Mouse (Mus musculus): ENCODE results near the gene Snrnp35. TPM values are rescaled to one million over a fixed set of nuclear protein-coding genes. Genes with fewer than 3 reads are reported as not detected.
A peak's percentile ranks its signal among the peaks of the same experiment; 100 is the strongest.

The Snrnp35 gene
- polyA plus RNA-seq, 1 experiment from 2014 or later, result 37.2 TPM

GRCm38 (mm10) chr5:124469486-124469885, 13.4 kb upstream of the Snrnp35 start:
- WGBS, result 92% methylated on average over 6 of the region's 6 CpGs
- no peak for DNase-seq (ENCODE audit: extremely low spot score, low spot score)
- no peaks in the 10 kb centered on the region; the same call in 1 of the 2 replicates for H3K9me3 ChIP-seq
- H3K4me3 ChIP-seq, result no peak overlapping the region
- H3K27me3 ChIP-seq (ENCODE audit: poor library complexity, severe bottlenecking), result no peaks in the 10 kb centered on the region
- H3K27ac ChIP-seq, result no peak overlapping the region
- H3K4me1 ChIP-seq, result peaks cover 6% of the 10 kb centered on the region
- H3K36me3 ChIP-seq (replicated peaks), result peaks cover 53% of the 10 kb centered on the region

DNA sequence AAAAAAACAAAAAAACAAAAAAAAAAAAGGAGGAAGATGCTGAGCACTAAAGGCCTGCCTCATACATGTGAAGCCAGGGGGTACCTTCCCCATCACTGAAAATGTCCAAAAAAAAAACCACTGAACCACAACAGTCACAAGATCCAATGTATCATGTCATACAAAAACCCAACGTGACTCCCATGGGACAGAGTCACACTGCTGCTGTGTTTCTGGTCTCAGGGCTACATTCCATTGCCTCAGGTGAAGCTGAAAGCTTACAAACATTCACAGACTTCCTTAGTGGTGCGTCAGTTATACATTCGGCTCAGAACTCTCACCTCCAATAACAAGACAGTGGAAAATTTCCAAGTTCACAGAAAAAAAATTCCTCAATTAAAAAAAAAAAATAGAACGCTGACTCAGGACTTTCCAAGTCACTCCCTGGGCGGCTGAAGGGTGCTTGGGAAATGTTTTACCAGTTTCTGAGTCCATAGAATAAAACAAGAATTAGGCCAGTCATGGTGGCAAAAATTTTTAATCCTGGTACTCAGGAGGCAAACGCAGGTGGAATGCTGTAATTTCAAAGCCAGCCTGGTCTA, 12.3 kb upstream of the Snrnp35 start:
- 86% methylated on average over 6 of the region's 6 CpGs for WGBS

DNA sequence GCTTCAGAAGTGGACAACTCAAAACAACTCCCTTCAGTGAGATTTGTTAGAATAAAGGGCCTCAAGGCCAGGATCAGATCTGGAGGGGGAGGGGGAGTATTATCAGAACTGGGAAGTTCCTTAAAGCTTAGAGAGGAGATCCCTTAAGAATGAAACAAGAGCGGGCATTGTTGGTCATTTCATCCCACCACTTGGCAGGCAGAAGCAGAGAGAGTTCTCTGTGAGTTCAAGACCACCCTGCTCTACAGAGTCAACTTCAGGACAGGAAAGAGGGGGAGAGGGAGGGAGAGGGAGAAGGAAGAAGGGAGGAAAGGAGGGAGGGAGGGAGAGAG, 4.1 kb upstream of the Snrnp35 start:
- Histone ChIP-seq H3K9me3 (no peaks in the 10 kb centered on the region; the same call in 1 of the 2 replicates), H3K27me3 (ENCODE audit: poor library complexity, severe bottlenecking) (no peaks in the 10 kb centered on the region), H3K36me3 (replicated peaks) (peaks cover 5% of the 10 kb centered on the region), H3K4me1 (peaks cover 42% of the 10 kb centered on the region), H3K27ac (peak overlapping the region; percentile 63), H3K4me3 (peak overlapping the region; percentile 72; the same call in 1 of the 2 replicates)
- DNase-seq (ENCODE audit: extremely low spot score, low spot score), result no peak
- 76% methylated on average over 1 of the region's 1 CpGs for WGBS

More for the DNA sequence above, 12.3 kb upstream of the Snrnp35 start:
- H3K4me3 ChIP-seq, result no peak overlapping the region
- peaks cover 5% of the 10 kb centered on the region for H3K4me1 ChIP-seq
- DNase-seq (ENCODE audit: extremely low spot score, low spot score), result no peak
- no peak overlapping the region for H3K27ac ChIP-seq
- no peaks in the 10 kb centered on the region; the same call in 1 of the 2 replicates for H3K9me3 ChIP-seq
- H3K27me3 ChIP-seq (ENCODE audit: poor library complexity, severe bottlenecking), result no peaks in the 10 kb centered on the region
- peaks cover 49% of the 10 kb centered on the region for H3K36me3 ChIP-seq (replicated peaks)

DNA sequence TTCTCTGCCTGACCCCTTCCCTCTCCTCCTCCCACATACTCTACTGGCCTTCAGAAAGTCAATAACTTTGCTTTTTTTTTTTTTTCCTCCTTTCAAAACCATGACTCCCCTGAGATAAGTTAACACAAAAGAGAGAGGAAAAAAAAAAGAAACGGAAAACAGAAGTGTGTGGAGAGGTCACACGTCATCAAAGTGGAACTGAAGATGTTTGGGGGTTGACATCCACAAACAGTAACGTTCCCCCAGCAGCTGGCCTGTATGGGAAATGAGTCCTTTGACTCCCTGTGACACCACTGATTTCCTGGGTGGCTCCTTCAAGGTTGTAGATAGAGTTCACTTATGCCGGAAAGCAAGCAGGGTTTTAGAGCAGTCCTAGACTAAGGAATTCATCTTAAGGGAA, 2.8 kb upstream of the Snrnp35 start:
- Histone ChIP-seq H3K27me3 (ENCODE audit: poor library complexity, severe bottlenecking) (no peaks in the 10 kb centered on the region), H3K4me1 (peaks cover 52% of the 10 kb centered on the region), H3K4me3 (no peak overlapping the region), H3K36me3 (replicated peaks) (no peaks in the 10 kb centered on the region; the same call in 1 of the 2 replicates), H3K9me3 (no peaks in the 10 kb centered on the region), H3K27ac (no peak overlapping the region)
- WGBS, result 91% methylated on average over 4 of the region's 4 CpGs
- no peak for DNase-seq (ENCODE audit: extremely low spot score, low spot score)

- no peak for DNase-seq (ENCODE audit: extremely low spot score, low spot score)
- Histone ChIP-seq H3K36me3 (replicated peaks) (0 out of 2 replicates have a peak, but pooled peaks cover 4% of the 10 kb centered on the region), H3K4me3 (no peak overlapping the region), H3K27ac (no peak overlapping the region), H3K27me3 (ENCODE audit: poor library complexity, severe bottlenecking) (no peaks in the 10 kb centered on the region), H3K9me3 (no peaks in the 10 kb centered on the region), H3K4me1 (peaks cover 38% of the 10 kb centered on the region)
- WGBS, result 87% methylated on average over 4 of the region's 4 CpGs
Measured at GRCm38 (mm10) chr5:124481714-124482113, 1.2 kb upstream of the Snrnp35 start.

DNA sequence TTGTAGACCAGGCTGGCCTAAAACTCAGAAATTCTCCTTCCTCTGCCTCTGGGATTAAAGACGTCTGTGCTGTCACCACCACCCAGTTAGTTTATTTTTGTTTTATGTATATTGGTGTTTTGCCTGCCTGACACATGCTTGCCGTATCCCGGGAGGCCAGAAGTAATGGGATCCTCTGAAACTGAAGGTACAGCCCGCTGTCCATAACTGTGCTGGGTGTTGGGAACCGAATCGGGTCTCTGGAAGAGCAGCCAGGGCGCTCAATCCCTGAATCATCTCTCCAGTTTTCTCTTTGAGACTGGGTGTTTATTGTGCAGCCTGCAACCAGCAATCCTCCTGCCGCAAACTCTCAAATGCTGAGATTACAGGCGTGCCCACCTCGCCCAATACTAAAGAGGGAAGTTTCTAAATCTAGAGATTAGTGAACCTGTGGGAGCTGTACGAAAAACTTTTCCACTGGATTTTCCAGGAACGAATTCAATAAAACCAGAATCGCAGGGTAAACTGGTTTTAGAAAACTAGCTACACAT, 433 bp upstream of the Snrnp35 start:
- peak overlapping the region; percentile 99 for H3K27ac ChIP-seq
- peak; percentile 45 for DNase-seq (ENCODE audit: extremely low spot score, low spot score)
- H3K27me3 ChIP-seq (ENCODE audit: poor library complexity, severe bottlenecking), result no peaks in the 10 kb centered on the region
- H3K4me3 ChIP-seq, result peak overlapping the region; percentile 77
- H3K9me3 ChIP-seq, result no peaks in the 10 kb centered on the region
- peaks cover 30% of the 10 kb centered on the region for H3K4me1 ChIP-seq
- peaks cover 11% of the 10 kb centered on the region for H3K36me3 ChIP-seq (replicated peaks)
- 9% methylated on average over 13 of the region's 13 CpGs for WGBS

GRCm38 (mm10) chr5:124483655-124484396, 892 bp downstream of the Snrnp35 start:
- Histone ChIP-seq H3K4me1 (peaks cover 19% of the 10 kb centered on the region), H3K4me3 (peak overlapping the region; percentile 77), H3K9me3 (no peaks in the 10 kb centered on the region), H3K36me3 (replicated peaks) (peaks cover 23% of the 10 kb centered on the region), H3K27me3 (ENCODE audit: poor library complexity, severe bottlenecking) (no peaks in the 10 kb centered on the region), H3K27ac (peak overlapping the region; percentile 99)
- no peak for DNase-seq (ENCODE audit: extremely low spot score, low spot score)
- WGBS, result 9% methylated on average over 15 of the region's 15 CpGs

GRCm38 (mm10) chr5:124485654-124486053, 2.7 kb downstream of the Snrnp35 start:
- 93% methylated on average over 5 of the region's 5 CpGs for WGBS
- Histone ChIP-seq H3K36me3 (replicated peaks) (peaks cover 39% of the 10 kb centered on the region), H3K27ac (no peak overlapping the region), H3K4me3 (no peak overlapping the region), H3K9me3 (no peaks in the 10 kb centered on the region), H3K27me3 (ENCODE audit: poor library complexity, severe bottlenecking) (no peaks in the 10 kb centered on the region), H3K4me1 (peaks cover 17% of the 10 kb centered on the region)
- no peak for DNase-seq (ENCODE audit: extremely low spot score, low spot score)

- Histone ChIP-seq H3K36me3 (replicated peaks) (peaks cover 71% of the 10 kb centered on the region), H3K27ac (no peak overlapping the region), H3K4me1 (peaks cover 9% of the 10 kb centered on the region), H3K9me3 (no peaks in the 10 kb centered on the region), H3K27me3 (ENCODE audit: poor library complexity, severe bottlenecking) (no peaks in the 10 kb centered on the region), H3K4me3 (no peak overlapping the region)
- no peak for DNase-seq (ENCODE audit: extremely low spot score, low spot score)
- 93% methylated on average over 3 of the region's 3 CpGs for WGBS
Measured at GRCm38 (mm10) chr5:124488885-124489284, 6.0 kb downstream of the Snrnp35 start.

GRCm38 (mm10) chr5:124491732-124492131, 8.8 kb downstream of the Snrnp35 start:
- Histone ChIP-seq H3K27ac (no peak overlapping the region), H3K27me3 (ENCODE audit: poor library complexity, severe bottlenecking) (no peaks in the 10 kb centered on the region), H3K4me3 (no peak overlapping the region), H3K4me1 (no peaks in the 10 kb centered on the region; the same call in 1 of the 2 replicates), H3K9me3 (no peaks in the 10 kb centered on the region), H3K36me3 (replicated peaks) (peaks cover 96% of the 10 kb centered on the region)
- WGBS, result 88% methylated on average over 4 of the region's 4 CpGs
- no peak for DNase-seq (ENCODE audit: extremely low spot score, low spot score)

DNA sequence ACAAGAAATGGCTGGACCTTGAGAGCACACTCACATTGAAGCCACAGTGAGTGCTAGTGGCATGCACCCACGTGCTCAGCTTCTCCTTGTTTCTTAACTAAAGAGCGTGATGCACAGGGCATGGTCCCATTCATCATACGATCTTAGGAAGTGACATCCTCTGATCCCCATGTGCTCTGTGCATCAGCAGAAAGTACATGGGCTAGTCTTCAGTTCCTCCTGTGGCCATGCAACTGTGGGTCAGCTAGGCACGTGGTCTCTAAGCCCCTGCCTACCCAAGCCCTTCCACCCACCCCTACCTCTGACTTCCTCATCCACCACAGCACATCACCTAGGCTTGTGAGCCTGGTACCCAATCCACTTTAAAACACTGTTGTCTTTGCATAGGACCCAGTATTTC, 9.7 kb downstream of the Snrnp35 start:
- peaks cover 97% of the 10 kb centered on the region for H3K36me3 ChIP-seq (replicated peaks)
- H3K4me3 ChIP-seq, result no peak overlapping the region
- H3K27me3 ChIP-seq (ENCODE audit: poor library complexity, severe bottlenecking), result no peaks in the 10 kb centered on the region
- no peaks in the 10 kb centered on the region for H3K9me3 ChIP-seq
- no peak overlapping the region for H3K27ac ChIP-seq
- H3K4me1 ChIP-seq, result no peaks in the 10 kb centered on the region; the same call in 1 of the 2 replicates
- 92% methylated on average over 4 of the region's 4 CpGs for WGBS
- DNase-seq (ENCODE audit: extremely low spot score, low spot score), result no peak

DNA sequence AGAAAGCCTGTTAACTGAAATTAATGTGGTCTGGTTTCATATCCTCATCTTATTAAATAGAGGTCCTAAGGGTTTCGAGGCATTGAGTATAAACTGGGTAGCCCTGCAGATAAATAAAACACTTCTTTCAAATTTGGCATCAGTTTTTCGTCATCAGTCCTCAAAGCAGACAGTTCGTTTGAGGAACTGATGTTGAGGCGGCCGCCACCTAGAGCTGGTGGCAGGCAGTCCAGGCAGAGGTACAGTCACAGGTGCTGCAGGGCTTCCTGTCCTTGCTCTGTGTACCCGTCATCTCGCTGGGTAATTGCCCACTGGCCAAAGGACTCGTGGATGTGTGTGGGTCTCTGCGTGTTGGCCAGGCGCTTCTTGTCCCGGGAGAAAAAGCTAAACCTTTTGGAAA, 10.5 kb downstream of the Snrnp35 start:
- Histone ChIP-seq H3K4me3 (no peak overlapping the region), H3K27ac (no peak overlapping the region), H3K9me3 (no peaks in the 10 kb centered on the region), H3K36me3 (replicated peaks) (peaks cover 98% of the 10 kb centered on the region), H3K4me1 (no peaks in the 10 kb centered on the region; the same call in 1 of the 2 replicates), H3K27me3 (ENCODE audit: poor library complexity, severe bottlenecking) (no peaks in the 10 kb centered on the region)
- no peak for DNase-seq (ENCODE audit: extremely low spot score, low spot score)
- 91% methylated on average over 11 of the region's 11 CpGs for WGBS

GRCm38 (mm10) chr5:124495547-124495946, 12.6 kb downstream of the Snrnp35 start:
- H3K27ac ChIP-seq, result no peak overlapping the region

More at GRCm38 (mm10) chr5:124495547-124495946, 12.6 kb downstream of the Snrnp35 start:
- H3K9me3 ChIP-seq, result no peaks in the 10 kb centered on the region
- DNase-seq (ENCODE audit: extremely low spot score, low spot score), result no peak
- peaks cover 8% of the 10 kb centered on the region for H3K4me1 ChIP-seq
- no peaks in the 10 kb centered on the region for H3K27me3 ChIP-seq (ENCODE audit: poor library complexity, severe bottlenecking)
- peaks cover 96% of the 10 kb centered on the region for H3K36me3 ChIP-seq (replicated peaks)
- 87% methylated on average over 7 of the region's 7 CpGs for WGBS
- no peak overlapping the region for H3K4me3 ChIP-seq
